Mouse (Mus musculus) C2C12 (cell line): Measurements from ENCODE around the gene Igsf11. TPM values are rescaled to one million over a fixed set of nuclear protein-coding genes. Genes with fewer than 3 reads are reported as not detected.
A peak's percentile ranks its signal among the peaks of the same experiment; 100 is the strongest.

Source experiments
- H3K27me3 ChIP-seq: one replicate; pipeline ENCODE4 v1.6.1; 2011; ENCODE audit not compliant: control insufficient read depth, insufficient read depth, insufficient read length
- H3K36me3 ChIP-seq: one replicate; pipeline ENCODE4 v1.6.1; 2011; ENCODE audit not compliant: control insufficient read depth, insufficient read depth
- H3K4me3 ChIP-seq: one replicate; pipeline ENCODE4 v1.5.1; 2011; ENCODE audit warnings: mild to moderate bottlenecking, control low read depth; ENCODE audit not compliant: poor library complexity, insufficient read depth, severe bottlenecking
- H3K79me2 ChIP-seq: one replicate; pipeline ENCODE4 v1.6.1; 2011; ENCODE audit not compliant: control insufficient read depth, insufficient read depth
- H3K79me3 ChIP-seq: one replicate; pipeline ENCODE4 v1.6.1; 2011; ENCODE audit warnings: low read depth, control low read depth
- H3ac ChIP-seq: one replicate; pipeline ENCODE3; 2011; ENCODE audit warnings: low read depth; ENCODE audit not compliant: control insufficient read depth, insufficient read length
- CEBPB ChIP-seq: IDR thresholded peaks from one replicate; pipeline ENCODE4 v1.6.1; 2011; ENCODE audit warnings: low read depth, mild to moderate bottlenecking, control low read depth, moderate library complexity
- CTCF ChIP-seq: IDR thresholded peaks from one replicate; pipeline ENCODE4 v1.5.1; 2011; ENCODE audit not compliant: control insufficient read depth, insufficient read depth, insufficient read length
- FOSL1 ChIP-seq: IDR thresholded peaks from one replicate; pipeline ENCODE4 v1.8.0; 2011; ENCODE audit warnings: mild to moderate bottlenecking, low read length; ENCODE audit not compliant: poor library complexity, insufficient read depth, severe bottlenecking
- MAX ChIP-seq: IDR thresholded peaks from one replicate; pipeline ENCODE4 v1.6.1; 2011; ENCODE audit warnings: mild to moderate bottlenecking, control low read depth
- MYOD1 ChIP-seq: IDR thresholded peaks from one replicate; pipeline ENCODE4 v1.6.1; 2011; ENCODE audit warnings: low read depth; ENCODE audit not compliant: control insufficient read depth, insufficient read length
- MYOG ChIP-seq: IDR thresholded peaks from one replicate; pipeline ENCODE4 v1.6.1; 2011; ENCODE audit not compliant: control insufficient read depth, insufficient read length; ENCODE audit errors: extremely low read depth
- USF1 ChIP-seq: IDR thresholded peaks from one replicate; pipeline ENCODE4 v1.6.1; 2011; ENCODE audit warnings: low read depth, mild to moderate bottlenecking, control low read depth, moderate library complexity
- polyA plus RNA-seq: library from polyadenylated mRNA; unstranded; fragments of >200 nt; fragmentation: generic; extraction: Trizol; gene quantifications from one replicate; pipeline ENCODE4 v1.2.1, GENCODE M21; 2012; ENCODE audit warnings: missing spikeins

Igsf11 gene
- polyA plus RNA-seq, 1 experiment: 7.7 TPM

DNA sequence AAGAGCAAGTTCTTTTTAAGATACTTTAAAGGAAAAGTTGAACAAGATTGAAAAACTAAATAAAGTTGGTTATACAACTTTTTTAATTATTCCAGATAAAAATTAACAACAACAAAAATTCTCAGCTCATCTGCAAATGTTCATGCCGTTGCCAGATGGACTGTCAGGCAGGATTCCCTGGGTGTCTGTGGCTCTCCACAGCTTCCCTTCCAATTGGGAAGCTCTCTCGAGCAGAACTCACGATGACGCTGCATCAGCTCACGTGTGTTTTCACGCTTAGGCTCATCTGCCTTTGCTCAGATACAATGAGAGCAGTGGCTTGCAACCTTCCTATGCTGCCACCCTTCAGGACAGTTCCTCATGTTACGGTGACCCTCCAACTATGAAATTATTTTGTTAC lies 101.2 kb downstream of the Igsf11 start:
- no peak for TF ChIP-seq MYOG
- Histone ChIP-seq H3K36me3 (no peaks in the 10 kb centered on the region), H3K4me3 (no peak overlapping the region), H3K79me2 (no peaks in the 10 kb centered on the region), H3K27me3 (no peaks in the 10 kb centered on the region), H3ac (no peak overlapping the region), H3K79me3 (no peaks in the 10 kb centered on the region)

DNA sequence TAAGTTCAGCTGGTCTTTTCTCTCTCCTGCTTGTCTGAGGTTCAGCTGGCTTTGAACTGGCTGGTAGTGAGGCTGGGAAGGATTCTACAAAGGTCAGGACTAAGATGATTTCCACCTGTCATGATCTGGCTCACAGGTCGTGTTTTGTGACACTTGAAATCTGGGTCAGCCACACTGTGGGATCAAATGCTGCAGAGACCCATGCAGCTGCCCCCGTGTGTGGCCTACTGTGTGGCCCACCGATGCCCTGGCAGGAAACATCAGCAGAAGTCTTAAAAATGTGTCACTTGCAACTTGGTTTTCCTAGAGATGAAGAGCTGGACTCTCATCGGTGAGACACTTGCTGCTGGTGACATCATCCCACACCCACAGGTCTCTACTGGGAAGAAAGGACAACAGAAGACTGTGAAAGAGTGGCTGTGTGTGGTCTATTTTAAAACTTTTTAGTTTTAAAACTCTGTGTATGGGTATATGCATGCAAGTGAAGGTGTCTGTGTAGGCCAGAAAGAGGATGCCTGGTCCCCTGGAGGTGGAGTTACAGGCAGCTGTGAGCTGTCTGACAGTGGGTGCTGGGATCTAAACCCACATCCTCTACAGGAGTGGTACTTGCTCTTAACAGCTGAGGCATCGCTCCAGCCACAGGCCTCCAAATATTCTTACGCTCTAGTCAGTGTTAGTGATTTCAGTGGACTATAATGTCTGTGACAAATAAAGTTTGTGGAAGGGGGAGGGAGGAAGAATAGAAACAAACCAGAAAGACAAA lies 106.2 kb downstream of the Igsf11 start:
- Histone ChIP-seq H3K4me3 (no peak overlapping the region), H3ac (no peak overlapping the region), H3K27me3 (no peaks in the 10 kb centered on the region), H3K36me3 (no peaks in the 10 kb centered on the region), H3K79me2 (no peaks in the 10 kb centered on the region), H3K79me3 (no peaks in the 10 kb centered on the region)
- no peak for TF ChIP-seq CTCF
- TF ChIP-seq MYOD1: peak; percentile 69

DNA sequence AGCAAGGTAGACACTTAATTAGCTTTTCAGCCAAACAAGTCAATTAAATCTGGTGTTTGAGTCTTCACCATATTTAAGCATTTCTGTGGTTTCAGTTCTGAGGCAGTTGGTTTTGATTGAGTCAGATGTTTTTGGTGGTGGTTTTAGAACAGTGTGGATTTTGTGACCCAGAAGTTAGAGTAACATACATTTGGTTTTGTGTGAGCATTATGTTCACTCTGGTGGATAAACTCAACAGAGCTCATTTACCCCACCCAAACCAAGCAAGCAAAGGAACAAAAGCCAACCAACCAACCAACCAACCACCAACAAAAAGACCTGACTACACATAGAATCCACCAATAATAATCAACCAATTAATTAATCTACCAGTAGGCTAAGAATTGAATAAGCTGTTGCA lies 106.8 kb downstream of the Igsf11 start:
- Histone ChIP-seq H3K36me3 (no peaks in the 10 kb centered on the region), H3K4me3 (no peak overlapping the region), H3K79me2 (no peaks in the 10 kb centered on the region), H3K79me3 (no peaks in the 10 kb centered on the region), H3K27me3 (no peaks in the 10 kb centered on the region), H3ac (no peak overlapping the region)
- TF ChIP-seq CEBPB: no peak
- no peak for TF ChIP-seq MAX
- no peak for TF ChIP-seq USF1
- no peak for TF ChIP-seq MYOD1
- no peak for TF ChIP-seq FOSL1
- no peak for TF ChIP-seq MYOG
- no peak for TF ChIP-seq CTCF

DNA sequence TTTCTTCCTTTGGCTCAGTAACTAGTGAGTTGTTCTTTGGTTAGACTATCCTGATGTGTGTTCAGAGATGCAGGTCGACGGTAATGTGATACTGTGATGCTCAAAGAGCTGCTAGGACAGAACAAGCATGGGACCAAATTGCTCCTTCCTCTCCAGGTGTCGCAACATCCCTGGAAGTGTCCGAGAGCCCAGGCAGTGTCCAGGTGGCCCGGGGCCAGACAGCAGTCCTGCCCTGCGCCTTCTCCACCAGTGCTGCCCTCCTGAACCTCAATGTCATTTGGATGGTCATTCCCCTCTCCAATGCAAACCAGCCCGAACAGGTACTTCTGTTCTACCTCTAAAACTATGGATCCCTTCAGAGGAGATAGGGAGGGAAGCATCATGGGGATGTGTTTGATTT lies 114.5 kb downstream of the Igsf11 start:
- H3K27me3 ChIP-seq: no peaks in the 10 kb centered on the region
- TF ChIP-seq CTCF (no peak), MAX (no peak), FOSL1 (no peak), CEBPB (no peak), MYOD1 (no peak), MYOG (no peak), USF1 (no peak)
- no peak overlapping the region for H3ac ChIP-seq
- H3K79me3 ChIP-seq: no peaks in the 10 kb centered on the region
- no peak overlapping the region for H3K4me3 ChIP-seq
- H3K36me3 ChIP-seq: no peaks in the 10 kb centered on the region
- no peaks in the 10 kb centered on the region for H3K79me2 ChIP-seq

DNA sequence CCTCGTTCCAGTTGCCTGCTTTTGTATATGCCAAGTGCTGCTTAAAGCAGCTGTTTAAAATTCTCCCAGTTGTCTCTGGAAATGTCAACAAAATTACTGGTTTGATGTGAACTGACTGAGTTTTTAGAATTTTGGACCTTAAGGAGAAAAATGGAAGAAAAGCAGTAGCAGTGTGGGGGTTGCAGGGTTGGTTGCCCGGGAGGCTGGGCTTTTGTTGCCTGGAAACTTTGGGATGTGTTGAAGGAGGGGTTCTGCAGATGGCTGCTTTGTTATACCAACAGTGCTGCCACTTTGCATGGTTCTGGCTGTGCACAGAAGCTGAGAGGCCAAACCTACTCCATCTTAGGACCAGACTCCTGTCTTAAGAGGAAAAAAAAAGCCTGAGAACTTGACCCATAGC lies 127.0 kb downstream of the Igsf11 start:
- no peaks in the 10 kb centered on the region for H3K27me3 ChIP-seq
- H3K4me3 ChIP-seq: no peak overlapping the region
- TF ChIP-seq MAX: no peak
- no peak for TF ChIP-seq MYOD1
- no peak for TF ChIP-seq MYOG
- TF ChIP-seq CEBPB: no peak
- H3K79me3 ChIP-seq: no peaks in the 10 kb centered on the region
- no peak overlapping the region for H3ac ChIP-seq
- H3K36me3 ChIP-seq: no peaks in the 10 kb centered on the region
- no peaks in the 10 kb centered on the region for H3K79me2 ChIP-seq

DNA sequence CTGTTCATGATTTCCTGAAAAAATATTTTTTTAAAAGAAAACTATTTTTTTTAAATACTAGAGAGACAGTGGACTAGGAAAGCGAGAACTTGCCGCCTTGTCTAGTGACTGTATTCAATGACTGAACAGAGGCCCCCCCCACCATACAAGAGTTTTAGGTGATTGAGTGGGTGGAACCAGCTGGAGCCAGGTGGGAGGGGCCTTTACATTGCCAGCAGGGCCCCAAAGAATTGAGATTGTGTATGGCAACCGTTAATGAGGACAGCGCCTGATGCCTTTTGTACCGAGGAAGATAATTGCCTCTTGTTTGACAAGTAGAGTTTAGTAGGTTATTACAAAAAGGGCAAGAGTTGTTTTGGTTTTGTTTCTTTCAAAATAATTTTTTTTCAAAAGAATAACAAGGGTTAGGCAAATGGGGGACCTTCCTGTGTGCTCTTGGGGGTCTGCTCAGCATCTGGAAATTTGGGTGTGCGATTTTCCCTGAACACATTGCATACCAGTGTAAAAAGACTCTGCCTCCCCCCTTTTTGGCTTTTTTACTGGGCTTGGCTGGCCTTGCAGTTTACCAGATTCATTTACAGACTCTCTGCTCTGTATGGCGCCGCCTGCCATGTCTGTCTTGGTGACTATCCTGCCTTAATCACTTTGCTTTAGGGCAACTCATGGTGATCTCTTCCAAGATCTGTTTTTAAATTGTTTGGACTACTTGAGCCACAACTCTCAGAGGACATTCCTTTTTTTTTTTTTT lies 133.7 kb downstream of the Igsf11 start:
- Histone ChIP-seq H3ac (no peak overlapping the region), H3K27me3 (no peaks in the 10 kb centered on the region), H3K36me3 (no peaks in the 10 kb centered on the region), H3K4me3 (no peak overlapping the region), H3K79me3 (no peaks in the 10 kb centered on the region), H3K79me2 (no peaks in the 10 kb centered on the region)
- no peak for TF ChIP-seq FOSL1
- TF ChIP-seq MAX: no peak
- no peak for TF ChIP-seq CTCF
